Mouse (Mus musculus) heart, adult 2 months (tissue): ENCODE measurements around the gene Trim15. TPM values are rescaled to one million over a fixed set of nuclear protein-coding genes. Genes with fewer than 3 reads are reported as not detected.

Experiments used
- DNase-seq, 2 experiments: peaks; one replicate each; pipeline ENCODE4 v3.0.0; 2021
- H3K27ac ChIP-seq: fragments of 200-600 bp; 2 replicates; pipeline ENCODE4 v1.8.1; 2022
- H3K27me3 ChIP-seq: fragments of 200-500 bp; 2 replicates; pipeline ENCODE4 v1.6.1; 2012; ENCODE audit warnings: mild to moderate bottlenecking, low read length, inconsistent platforms, mixed read lengths; ENCODE audit not compliant: control insufficient read depth, insufficient read depth
- H3K36me3 ChIP-seq: fragments of 200-500 bp; 2 replicates; pipeline ENCODE4 v1.6.1; 2012; ENCODE audit warnings: low read length, inconsistent platforms; ENCODE audit not compliant: control insufficient read depth, insufficient read depth
- H3K4me1 ChIP-seq: fragments of 200-500 bp; 2 replicates; pipeline ENCODE4 v1.6.1; 2011; ENCODE audit warnings: low read length; ENCODE audit not compliant: control insufficient read depth, insufficient read depth
- H3K4me3 ChIP-seq: fragments of 200-600 bp; 2 replicates; pipeline ENCODE4 v1.8.1; 2022
- H3K79me2 ChIP-seq: fragments of 200-500 bp; replicated peaks from 2 replicates; pipeline ENCODE4 v1.6.1; 2012; ENCODE audit warnings: mild to moderate bottlenecking, inconsistent platforms, low read length, moderate library complexity, mixed read lengths; ENCODE audit not compliant: control insufficient read depth, insufficient read depth
- H3K9ac ChIP-seq: fragments of 200-500 bp; 2 replicates; pipeline ENCODE4 v1.6.1; 2012; ENCODE audit warnings: low read depth, mild to moderate bottlenecking, control low read depth, inconsistent platforms, low read length, mixed read lengths
- CTCF ChIP-seq: fragments of 200-600 bp; IDR thresholded peaks from 2 replicates; pipeline ENCODE4 v1.8.1; 2022; ENCODE audit warnings: antibody characterized with exemption, mild to moderate bottlenecking, moderate library complexity
- EP300 ChIP-seq: fragments of 200-500 bp; IDR thresholded peaks from 2 replicates; pipeline ENCODE4 v1.6.1; 2011; ENCODE audit warnings: low read depth, low read length, control low read depth; ENCODE audit not compliant: insufficient read depth
- POLR2A ChIP-seq: fragments of 200-500 bp; IDR thresholded peaks from 2 replicates; pipeline ENCODE4 v1.6.1; 2011; ENCODE audit warnings: mild to moderate bottlenecking, low read depth, low read length, control low read depth; ENCODE audit not compliant: insufficient read depth
- WGBS: fragments of 180-500 bp; shearing (Covaris S2); methylation state at CpG from one replicate; pipeline ENCODE4 v1.1.7; 2018; 5-methylcytosine and 5-hydroxymethylcytosine counted together
- intact Hi-C: fragments of 180-260 bp; cut with DNase I; formaldehyde crosslinking; loops from one replicate; pipeline ENCODE4 v1.15.1; 2025
- long read RNA-seq: library from polyadenylated mRNA; stranded (forward); transcript quantifications from one replicate; pipeline ENCODE4 v2.0.0, GENCODE M21; 2021
- polyA plus RNA-seq: library from polyadenylated mRNA; depleted of rRNA; stranded (reverse); fragments of >200 nt; gene quantifications from 2 replicates; pipeline ENCODE4 v1.2.3, GENCODE M21; 2012; rRNA removed
- total RNA-seq, 2 experiments: library from RNA; stranded (reverse); gene quantifications; 2 replicates each; pipeline ENCODE4 v1.2.3; 2021

Gene Trim15
- total RNA-seq (not detected), polyA plus RNA-seq (0.10 TPM in 1 of 2 replicates, not detected in the other)
- long read RNA-seq = 0 reads

DNA sequence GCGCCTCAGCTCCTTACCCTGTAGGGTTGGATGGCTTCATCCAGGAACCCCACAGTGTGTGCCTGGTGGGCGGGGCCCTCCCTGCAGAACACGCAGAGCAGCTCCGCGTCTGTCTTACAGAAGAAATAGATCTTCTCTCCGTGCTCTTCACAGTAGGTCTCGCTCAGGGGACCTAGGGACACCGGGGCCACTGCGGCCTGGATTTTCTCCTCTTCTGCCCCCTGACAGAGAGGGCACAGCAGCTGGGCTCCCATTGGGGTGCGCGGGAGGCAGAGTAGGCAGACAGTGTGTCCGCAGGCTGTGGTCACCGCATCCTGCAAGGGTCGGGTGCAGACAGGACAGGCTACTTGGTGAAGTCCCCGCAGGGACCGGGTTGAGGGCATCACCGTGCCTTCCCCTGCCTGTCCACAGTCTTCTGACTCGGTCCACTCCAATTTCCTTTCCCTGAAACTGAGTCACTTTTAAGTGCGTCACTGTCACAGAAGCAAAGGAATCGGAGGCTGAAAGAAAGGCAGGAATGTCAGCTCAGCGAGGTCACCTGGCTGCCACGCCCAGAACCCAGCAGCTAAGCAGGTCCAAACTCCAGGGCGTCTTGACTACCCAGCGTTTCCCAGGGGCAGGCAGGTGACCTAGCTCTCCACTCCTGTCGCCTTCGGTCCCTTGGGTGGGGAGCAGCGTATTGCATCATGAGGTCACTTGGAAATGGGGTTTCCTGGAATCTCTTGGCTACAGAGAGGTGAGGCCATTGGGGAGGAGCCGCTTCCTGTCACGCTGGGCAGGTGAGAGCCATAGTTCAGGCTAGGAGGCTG lies at the start of gene Trim15:
TSS of gene Trim15 (minus strand) at position 492 of the 809 bp plus-strand sequence.
- H3K9ac ChIP-seq = no peak within 1 kb of the TSS
- no peak within 1 kb of the TSS for H3K4me3 ChIP-seq
- no peak for TF ChIP-seq POLR2A
- no peaks in the 10 kb centered on the region for H3K36me3 ChIP-seq
- WGBS = 16% methylated on average over 29 of the region's 29 CpGs
- no peaks in the 10 kb centered on the region for H3K79me2 ChIP-seq
- peaks cover 9% of the 10 kb centered on the region for H3K27me3 ChIP-seq
- no peaks in the 10 kb centered on the region for H3K4me1 ChIP-seq
- intact Hi-C loops = no loop called here
- no peak for DNase-seq
- H3K27ac ChIP-seq = no peak within 1 kb of the TSS

DNA sequence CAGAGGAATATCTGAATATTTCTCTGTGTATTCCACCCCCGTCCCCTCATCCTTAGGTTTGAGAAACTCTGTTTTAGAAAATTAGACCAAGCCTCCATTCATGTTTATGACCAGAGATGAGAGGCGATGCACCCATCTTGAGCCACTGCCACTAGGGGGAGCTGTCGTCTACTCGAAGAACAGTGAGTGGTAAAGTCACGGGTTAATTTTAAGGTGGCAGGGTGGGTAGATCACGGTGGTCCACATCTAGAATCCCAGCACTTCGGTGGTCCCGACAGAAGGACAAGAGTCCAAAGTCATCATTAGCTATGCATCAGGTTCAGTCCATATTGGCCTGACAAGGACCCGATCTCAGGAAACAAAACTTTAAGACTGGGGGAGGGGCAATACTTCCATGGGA lies 48.1 kb upstream of the Trim15 start:
- Histone ChIP-seq H3K27ac (no peak overlapping the region), H3K4me1 (no peaks in the 10 kb centered on the region), H3K4me3 (no peak overlapping the region), H3K9ac (no peak overlapping the region), H3K36me3 (no peaks in the 10 kb centered on the region), H3K79me2 (no peaks in the 10 kb centered on the region), H3K27me3 (no peaks in the 10 kb centered on the region)
- WGBS = 12% methylated on average over 9 of the region's 9 CpGs
- peak; percentile 28 to 67 for DNase-seq
- intact Hi-C loops = loop anchor here (1.0 to 2.0 kb wide), 3 partner anchors 44 to 134 kb away; partner anchors contain the start of genes Znrd1 and Znrd1as
- TF ChIP-seq CTCF (peak; percentile 82), POLR2A (no peak), EP300 (0 out of 2 replicates have a peak, but pooled peaks have one; percentile 39)

- 18% methylated on average over 2 of the region's 2 CpGs for WGBS
- Histone ChIP-seq H3K79me2 (no peaks in the 10 kb centered on the region), H3K27me3 (no peaks in the 10 kb centered on the region), H3K4me3 (no peak overlapping the region), H3K4me1 (no peaks in the 10 kb centered on the region), H3K27ac (no peak overlapping the region), H3K36me3 (no peaks in the 10 kb centered on the region), H3K9ac (no peak overlapping the region)
- DNase-seq = peak; percentile 63 to 68
- TF ChIP-seq POLR2A (no peak), CTCF (peak; percentile 91), EP300 (no peak)
- intact Hi-C loops = loop anchor here (2.0 kb wide), 2 partner anchors 45 to 135 kb away; partner anchors contain the start of genes Znrd1 and Znrd1as
Observed at GRCm38 (mm10) chr17:36914108-36914507, 47.1 kb upstream of the Trim15 start.

GRCm38 (mm10) chr17:36912031-36912430 lies 45.0 kb upstream of the Trim15 start:
- WGBS = 55% methylated on average over 2 of the region's 2 CpGs
- intact Hi-C loops = loop anchor here (1.0 kb wide), 1 partner anchor 20 kb away; no protein-coding TSS in a partner anchor
- H3K4me3 ChIP-seq = no peak overlapping the region

GRCm38 (mm10) chr17:36909802-36910201 lies 42.8 kb upstream of the Trim15 start:
- DNase-seq = no peak
- intact Hi-C loops = no loop called here
- Histone ChIP-seq H3K9ac (no peak overlapping the region), H3K36me3 (no peaks in the 10 kb centered on the region), H3K79me2 (no peaks in the 10 kb centered on the region), H3K27ac (no peak overlapping the region), H3K27me3 (no peaks in the 10 kb centered on the region), H3K4me3 (no peak overlapping the region), H3K4me1 (no peaks in the 10 kb centered on the region)
- 46% methylated on average over 4 of the region's 4 CpGs for WGBS
- no peak for TF ChIP-seq EP300
- no peak for TF ChIP-seq POLR2A

More at GRCm38 (mm10) chr17:36912031-36912430, 45.0 kb upstream of the Trim15 start:
- Histone ChIP-seq H3K27ac (no peak overlapping the region), H3K27me3 (no peaks in the 10 kb centered on the region), H3K79me2 (no peaks in the 10 kb centered on the region), H3K36me3 (no peaks in the 10 kb centered on the region), H3K4me1 (no peaks in the 10 kb centered on the region), H3K9ac (no peak overlapping the region)
- DNase-seq = no peak
- no peak for TF ChIP-seq POLR2A
- TF ChIP-seq CTCF = no peak
- no peak for TF ChIP-seq EP300

GRCm38 (mm10) chr17:36908235-36908634 lies 41.2 kb upstream of the Trim15 start:
- Histone ChIP-seq H3K36me3 (no peaks in the 10 kb centered on the region), H3K4me3 (no peak overlapping the region), H3K9ac (no peak overlapping the region), H3K4me1 (no peaks in the 10 kb centered on the region), H3K79me2 (no peaks in the 10 kb centered on the region), H3K27ac (no peak overlapping the region), H3K27me3 (no peaks in the 10 kb centered on the region)
- intact Hi-C loops = no loop called here
- DNase-seq = no peak
- TF ChIP-seq POLR2A = no peak
- 30% methylated on average over 1 of the region's 1 CpGs for WGBS
